Mouse (Mus musculus) small intestine, adult 2 months (tissue): ENCODE results near the gene Rapgef2.

Experiments
- CTCF ChIP-seq: fragments of 200-500 bp; IDR thresholded peaks from 2 replicates; pipeline ENCODE4 v1.5.1; 2012; ENCODE audit warnings: low read depth, mild to moderate bottlenecking, control low read depth, inconsistent platforms, low read length, moderate library complexity, mixed read lengths; ENCODE audit not compliant: insufficient replicate concordance, insufficient read length; ENCODE audit errors: extremely low read depth
- POLR2A ChIP-seq: fragments of 200-500 bp; IDR thresholded peaks from 2 replicates; pipeline ENCODE4 v1.6.1; 2012; ENCODE audit warnings: low read depth, mild to moderate bottlenecking, control low read depth, inconsistent platforms, low read length, moderate library complexity

GRCm38 (mm10) chr3:79252921-79253394 is 33.4 kb downstream of the Rapgef2 start:
- TF ChIP-seq CTCF (no peak), POLR2A (no peak)
